Mouse (Mus musculus) heart, adult 9 months (tissue): ENCODE measurements around the gene Glrb.

ENCODE experiments used
- DNase-seq, 2 experiments: peaks; one replicate each; pipeline ENCODE4 v3.0.0; 2022; ENCODE audit warnings: low spot score in 2 of 2

The Glrb gene

DNA sequence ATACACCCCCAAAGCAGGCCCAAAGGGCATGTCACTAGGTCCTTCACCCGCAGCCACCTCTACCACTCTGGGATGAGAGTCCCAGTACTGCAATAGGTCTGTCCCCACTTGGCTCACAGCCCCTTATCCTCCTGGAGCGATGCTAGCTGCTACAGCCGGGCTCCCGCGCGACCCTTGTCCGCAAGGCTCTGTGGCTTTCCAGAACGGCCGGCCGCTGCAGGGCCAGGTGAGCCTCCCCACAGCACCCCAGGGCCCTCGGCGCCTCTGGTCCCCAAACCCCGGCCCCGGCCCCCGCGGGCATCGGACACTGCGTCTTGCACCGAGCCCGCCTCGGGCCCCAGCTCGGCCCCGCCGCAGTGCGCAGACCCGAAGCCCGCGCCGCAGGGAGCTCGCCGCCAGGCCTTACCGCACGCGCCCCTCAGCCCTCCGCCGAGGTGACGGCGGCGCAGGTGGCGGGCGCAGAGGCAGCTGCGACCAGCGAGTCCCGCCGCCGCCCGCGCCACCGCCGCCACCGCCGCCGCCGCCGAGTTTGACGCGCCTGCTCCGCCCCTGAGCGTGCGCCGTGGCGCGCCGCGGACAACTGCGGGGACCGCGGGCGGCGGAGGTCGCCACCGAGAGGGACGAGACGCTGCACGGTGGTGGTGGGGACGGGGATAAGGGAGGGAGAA lies at the start of gene Glrb:
TSS of gene Glrb (minus strand) at position 550 of the 668 bp plus-strand sequence.
- DNase-seq, result no peak

GRCm38 (mm10) chr3:80959965-80960364 lies 46.5 kb upstream of the Glrb start:
- no peak for DNase-seq

DNA sequence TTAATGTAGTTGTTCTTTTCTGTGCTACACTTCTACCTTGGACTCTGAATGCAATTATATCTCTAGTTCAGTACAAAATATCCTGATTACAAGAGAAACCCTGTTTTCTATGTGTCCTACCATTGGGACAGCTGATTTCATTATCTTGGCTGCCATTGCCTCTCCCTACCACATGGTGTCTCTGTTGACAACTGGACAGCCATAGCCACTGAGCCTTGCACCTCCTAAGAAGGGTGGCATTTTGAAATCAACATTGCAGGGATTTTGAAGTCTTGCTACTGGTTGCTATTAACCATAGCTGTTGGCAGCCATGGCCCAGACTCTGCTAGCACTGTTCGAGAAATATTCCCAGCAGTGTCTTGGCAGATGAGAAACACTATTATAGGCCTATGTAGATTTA lies 45.1 kb upstream of the Glrb start:
- peak; percentile 7 to 21 for DNase-seq

DNA sequence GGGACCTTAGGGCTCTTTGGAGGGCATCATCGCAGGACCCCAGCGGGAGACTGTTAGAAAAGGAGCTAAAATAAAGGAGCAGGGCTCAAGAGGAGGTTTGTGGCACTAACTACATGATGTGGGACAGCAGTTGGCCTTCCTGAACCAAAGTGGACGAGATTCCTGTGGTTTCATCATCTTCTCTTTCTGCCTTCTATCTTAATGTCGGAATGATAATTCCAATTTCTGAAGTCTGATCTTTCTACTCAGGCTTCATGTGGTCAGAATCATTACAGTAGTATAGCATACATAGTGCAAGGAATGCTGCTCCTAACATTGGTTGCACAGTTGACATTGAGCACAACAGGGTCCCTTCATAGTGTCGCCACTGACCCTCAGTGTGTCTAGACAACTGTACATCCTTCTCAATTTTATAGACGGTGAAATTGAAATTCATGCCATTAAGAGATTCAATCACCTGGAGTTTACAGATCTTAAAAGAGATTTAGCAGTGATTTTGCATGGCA lies 372 bp upstream of the Glrb start:
- no peak for DNase-seq

DNA sequence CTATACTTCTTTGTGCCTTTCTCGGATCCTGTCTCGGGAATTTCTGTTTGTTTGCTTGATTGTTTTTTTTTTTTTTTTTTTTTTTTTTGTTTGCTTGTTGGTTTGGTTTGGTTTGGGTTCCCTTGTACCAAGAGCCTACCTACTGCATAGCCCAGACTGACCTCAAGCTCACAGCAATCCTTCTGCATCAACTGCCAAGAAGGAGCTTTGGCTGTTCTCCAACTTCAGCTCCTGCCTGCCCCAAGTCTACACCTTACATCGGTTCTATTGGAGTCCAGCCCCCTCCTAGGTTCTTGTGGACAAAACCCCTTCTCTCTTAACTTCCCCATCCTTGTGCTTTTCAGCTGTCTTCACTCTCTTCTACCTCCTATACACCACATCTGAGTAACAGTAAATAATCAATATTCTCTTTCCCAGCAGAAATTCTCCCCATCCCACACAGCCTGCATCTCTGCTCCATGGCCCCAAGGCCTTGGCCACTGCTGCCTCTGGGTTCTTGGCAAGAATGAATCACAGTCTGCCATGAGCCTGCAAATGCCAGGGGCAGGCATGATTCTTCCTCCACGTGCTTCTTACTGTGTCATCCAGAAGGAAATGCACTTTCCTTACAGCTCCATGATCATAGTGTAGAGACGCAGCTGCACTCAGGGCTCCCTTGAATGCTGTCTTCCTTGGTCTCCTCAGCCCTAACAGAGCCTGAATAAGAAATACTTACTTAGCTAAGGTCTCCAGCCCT lies 18.5 kb downstream of the Glrb start:
- no peak for DNase-seq

DNA sequence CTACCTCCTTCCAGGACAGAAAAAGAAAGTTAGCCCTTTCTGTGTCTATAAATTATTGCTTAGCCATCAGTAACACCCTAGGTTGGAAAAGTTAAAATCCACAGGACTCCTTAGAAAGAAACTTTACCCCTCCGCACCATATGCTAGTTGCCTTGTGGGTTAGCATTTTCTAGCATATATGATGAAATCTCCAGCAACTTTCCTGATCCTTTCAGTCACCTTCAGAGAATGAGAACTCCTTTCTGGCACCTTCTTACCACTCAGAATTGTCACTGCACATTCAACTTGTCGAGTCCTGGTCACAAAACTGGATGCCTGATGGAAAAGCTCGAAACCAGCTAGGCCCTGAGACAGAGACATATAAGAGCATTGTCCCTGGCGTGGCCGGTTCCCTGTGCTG lies 19.1 kb downstream of the Glrb start:
- DNase-seq, result no peak

- no peak for DNase-seq
Measured at GRCm38 (mm10) chr3:80893055-80893690, 20.3 kb downstream of the Glrb start.

DNA sequence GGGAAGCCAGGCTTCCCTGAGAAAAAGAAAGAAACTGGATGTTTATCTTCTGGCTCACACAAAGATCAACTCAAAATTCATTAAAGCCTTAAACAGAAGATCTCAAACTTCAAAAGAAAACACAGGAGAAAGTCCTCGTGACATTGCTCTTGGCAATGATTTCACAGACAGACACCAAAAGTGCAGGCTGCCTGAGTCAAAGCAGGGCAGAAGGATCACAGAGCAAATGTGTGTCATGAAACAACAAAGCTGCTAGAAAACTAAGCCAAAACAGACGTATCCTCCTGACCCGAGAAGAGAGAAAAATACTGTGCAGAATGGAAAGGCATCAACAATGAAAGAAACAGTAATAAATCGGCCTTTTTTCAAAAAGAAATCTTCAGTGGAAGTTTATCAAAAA lies 22.4 kb downstream of the Glrb start:
- DNase-seq, result no peak

- DNase-seq, result no peak
Measured at GRCm38 (mm10) chr3:80885174-80885573, 28.3 kb downstream of the Glrb start.

DNA sequence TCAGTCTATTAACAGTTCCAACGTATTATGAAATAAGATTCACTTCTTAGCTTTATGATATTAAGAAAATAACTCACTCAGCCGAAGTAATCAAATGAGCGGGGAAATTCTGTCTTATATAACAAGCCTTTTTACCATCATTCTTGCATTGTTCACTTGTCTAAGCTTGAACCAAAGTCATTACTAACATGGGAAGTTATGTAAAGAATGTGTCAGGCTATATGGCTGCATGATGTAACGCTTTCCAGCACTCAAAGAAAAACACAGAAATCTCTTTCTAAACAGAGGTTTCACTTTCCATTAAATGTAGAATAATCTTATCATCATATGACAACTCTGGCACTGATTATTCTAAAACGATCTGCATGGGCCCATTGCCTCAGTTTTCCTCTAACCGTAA lies 29.9 kb downstream of the Glrb start:
- DNase-seq, result no peak

DNA sequence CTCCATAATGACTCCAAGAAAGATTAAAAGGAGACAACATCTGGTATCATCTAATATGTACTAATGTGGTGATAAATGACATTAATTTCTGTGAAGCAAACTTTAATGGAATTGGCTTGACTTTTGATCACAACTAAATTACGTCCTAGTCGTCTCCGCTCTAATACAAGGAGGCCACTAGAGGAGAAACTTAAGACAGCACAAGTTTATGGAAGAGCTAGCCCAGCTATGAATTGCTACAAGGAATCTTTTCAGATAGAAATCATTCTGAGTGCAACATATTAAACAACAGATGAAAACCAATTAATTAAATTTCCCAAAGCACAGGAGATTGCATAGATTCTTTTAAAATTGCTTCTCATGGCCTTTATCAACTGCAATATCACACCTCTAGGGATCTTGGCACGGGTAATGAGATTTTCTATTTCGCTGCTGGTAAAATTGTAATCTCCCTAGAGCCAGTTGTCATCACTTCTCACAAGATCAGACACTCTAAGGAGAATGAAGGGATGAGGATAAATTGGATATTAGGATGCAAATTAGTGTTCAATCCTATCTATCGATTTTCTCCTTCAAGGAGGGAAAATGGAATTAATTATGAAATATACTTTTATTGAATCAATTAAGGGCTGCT lies 32.7 kb downstream of the Glrb start:
- DNase-seq, result no peak

DNA sequence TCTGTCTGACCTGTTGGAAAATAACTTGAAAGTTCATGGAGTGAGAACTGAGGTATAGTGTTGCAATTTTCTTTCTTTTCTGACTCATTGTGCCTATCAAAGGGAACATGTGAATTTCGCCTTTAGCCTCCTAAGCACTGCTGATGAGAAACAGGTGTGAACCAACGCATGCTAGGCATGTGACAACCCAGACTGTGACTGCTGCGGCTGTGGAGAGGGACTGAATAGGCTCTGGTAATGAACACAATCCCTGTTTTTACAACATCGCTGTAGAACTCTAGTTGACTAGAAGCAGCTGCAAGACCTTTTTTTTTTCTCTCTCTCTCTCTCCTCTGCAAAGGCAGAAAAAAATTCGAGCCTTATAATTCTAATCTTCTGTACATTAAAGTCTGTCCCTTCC lies 34.9 kb downstream of the Glrb start:
- no peak for DNase-seq

GRCm38 (mm10) chr3:80874690-80875353 lies 38.6 kb downstream of the Glrb start:
- no peak for DNase-seq

DNA sequence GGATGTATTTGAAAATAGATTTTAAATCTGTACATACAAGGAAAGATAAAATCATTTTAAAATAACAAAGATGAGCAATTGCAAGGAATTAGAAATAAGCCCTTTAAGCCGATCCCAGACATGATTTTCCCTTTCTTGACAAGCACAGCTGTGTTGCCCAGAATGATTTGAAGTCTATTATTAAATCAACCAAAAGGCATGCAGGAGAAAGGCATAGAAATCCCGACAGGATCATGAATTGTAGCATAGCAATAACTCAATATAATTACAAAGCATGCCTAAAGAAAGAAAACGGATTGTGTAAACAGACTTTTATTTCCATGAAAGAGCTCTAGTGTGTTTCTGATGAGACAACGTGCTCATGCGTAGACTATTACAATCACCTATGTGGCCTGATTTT lies 39.4 kb downstream of the Glrb start:
- DNase-seq, result no peak

DNA sequence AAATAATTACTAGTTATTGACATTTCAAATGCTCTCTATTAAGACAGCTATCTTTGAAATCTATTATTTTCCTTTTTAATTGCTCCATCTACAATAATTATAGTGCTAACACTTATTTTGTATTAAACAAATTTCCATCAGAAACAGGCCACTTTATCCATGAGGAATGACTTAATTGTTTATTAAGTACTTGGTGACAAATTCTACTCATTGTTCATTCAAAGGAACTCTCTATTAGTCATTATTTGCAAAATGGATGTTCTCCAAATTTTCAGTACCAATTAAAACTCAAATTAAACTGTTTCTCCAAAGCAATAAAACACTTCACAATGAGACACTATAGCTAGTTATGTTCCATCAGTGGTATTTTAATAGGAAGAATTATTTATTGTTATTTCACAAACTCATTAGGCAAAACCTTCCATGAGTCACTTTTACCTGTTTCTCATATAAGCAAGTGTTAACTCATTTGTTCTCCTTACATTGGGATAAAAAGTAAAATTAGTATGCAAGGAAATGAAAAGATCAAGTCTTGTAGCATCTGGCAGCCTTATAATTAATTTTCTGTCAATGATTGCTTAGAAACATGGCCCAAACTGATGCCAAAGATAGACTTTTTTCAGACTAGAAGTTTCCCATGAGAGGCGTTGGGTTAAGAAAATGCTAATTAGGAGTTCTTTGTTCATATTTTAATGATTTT lies 41.8 kb downstream of the Glrb start:
- DNase-seq, result no peak

- no peak for DNase-seq
Measured at GRCm38 (mm10) chr3:80867328-80867727, 46.1 kb downstream of the Glrb start.

DNA sequence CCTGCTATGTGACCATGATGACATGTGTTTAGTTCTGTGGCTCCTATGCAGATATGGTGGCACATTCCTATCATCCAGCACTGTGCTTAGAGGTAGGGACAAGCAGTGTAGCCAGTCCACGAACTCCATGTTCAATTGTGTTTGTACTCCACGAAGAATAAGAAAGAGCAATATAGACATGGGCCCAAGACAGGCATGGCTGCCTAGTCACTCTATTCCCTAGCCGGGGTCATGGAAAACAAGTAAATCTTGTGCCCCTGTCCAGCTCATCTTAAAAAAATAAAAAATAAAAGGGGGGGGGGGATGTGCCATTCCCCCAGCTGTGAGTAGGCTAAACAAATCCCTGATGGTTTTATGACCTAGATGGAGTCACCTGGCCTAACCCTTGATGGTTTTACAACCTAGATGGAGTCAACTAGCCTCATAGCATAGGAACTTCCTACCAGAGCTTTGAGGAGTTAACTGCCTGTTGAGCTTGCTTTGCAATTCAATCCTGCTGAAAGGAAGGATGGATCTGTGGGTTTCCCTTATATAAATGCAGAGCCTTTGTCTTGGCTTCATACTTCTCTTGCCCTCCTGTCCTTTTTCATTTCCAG lies 60.5 kb downstream of the Glrb start:
- DNase-seq, result no peak

GRCm38 (mm10) chr3:80850947-80851346 lies 62.5 kb downstream of the Glrb start:
- DNase-seq, result no peak

GRCm38 (mm10) chr3:80845634-80846033 lies 67.8 kb downstream of the Glrb start:
- no peak for DNase-seq

DNA sequence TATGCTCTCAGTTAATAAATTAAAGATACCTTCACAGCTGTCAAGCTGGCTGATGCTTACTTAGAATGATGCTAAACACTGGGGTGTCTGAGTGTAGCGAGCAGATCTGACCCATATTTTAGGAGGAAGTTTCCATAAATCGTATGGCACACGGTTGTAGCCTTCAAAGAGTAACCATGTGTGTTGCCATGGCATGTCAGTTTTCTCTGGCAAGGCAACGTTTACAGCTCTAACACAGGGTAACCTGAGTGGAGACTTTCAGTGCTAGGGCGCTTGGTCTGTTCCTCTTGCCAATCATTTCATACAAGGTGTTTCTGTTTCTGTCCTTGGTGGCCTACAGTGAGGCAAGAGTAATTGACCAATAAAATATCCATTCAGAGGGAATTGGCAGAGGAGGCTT lies 73.6 kb downstream of the Glrb start:
- no peak for DNase-seq

- DNase-seq, result no peak
Measured at GRCm38 (mm10) chr3:80837583-80837982, 75.9 kb downstream of the Glrb start.
